Mouse (Mus musculus): ENCODE measurements around the gene Pnpla5.

GRCm38 (mm10) chr15:84171166-84171565, 48.2 kb upstream of the Pnpla5 start:
- TF ChIP-seq CTCF (IDR thresholded peaks at IDR 0.05; ENCODE audit: low read depth) (no peak), EP300 (IDR thresholded peaks at IDR 0.05; ENCODE audit: low read depth) (no peak)
